Mouse (Mus musculus) right cerebral cortex, postnatal 14 days (tissue): ENCODE results near the gene Runx1.

Experiments used
- DNase-seq: peaks from one replicate; pipeline ENCODE4 v3.0.0; 2022

Runx1 gene

GRCm38 (mm10) chr16:92696411-92697015 lies 129.4 kb downstream of the Runx1 start:
- DNase-seq = no peak

DNA sequence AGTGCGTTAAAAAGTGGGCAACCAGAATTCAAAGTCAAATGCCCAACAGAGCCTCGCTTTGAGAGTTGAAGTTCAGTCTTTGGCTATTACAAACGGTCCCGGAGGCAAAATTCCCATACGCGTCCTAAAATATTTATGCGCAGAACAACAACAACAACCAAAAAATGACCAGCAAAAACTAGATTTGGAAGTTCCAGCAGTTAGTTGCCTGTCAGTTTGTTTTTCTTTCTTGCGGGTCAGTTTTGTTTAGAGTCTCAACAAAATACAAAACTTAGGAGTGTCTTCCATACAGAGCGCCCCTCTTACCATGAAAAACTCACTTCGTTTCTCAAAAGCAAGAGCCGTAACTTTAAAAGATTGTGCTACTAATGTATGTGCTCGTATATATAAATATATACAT lies 130.0 kb downstream of the Runx1 start:
- no peak for DNase-seq

DNA sequence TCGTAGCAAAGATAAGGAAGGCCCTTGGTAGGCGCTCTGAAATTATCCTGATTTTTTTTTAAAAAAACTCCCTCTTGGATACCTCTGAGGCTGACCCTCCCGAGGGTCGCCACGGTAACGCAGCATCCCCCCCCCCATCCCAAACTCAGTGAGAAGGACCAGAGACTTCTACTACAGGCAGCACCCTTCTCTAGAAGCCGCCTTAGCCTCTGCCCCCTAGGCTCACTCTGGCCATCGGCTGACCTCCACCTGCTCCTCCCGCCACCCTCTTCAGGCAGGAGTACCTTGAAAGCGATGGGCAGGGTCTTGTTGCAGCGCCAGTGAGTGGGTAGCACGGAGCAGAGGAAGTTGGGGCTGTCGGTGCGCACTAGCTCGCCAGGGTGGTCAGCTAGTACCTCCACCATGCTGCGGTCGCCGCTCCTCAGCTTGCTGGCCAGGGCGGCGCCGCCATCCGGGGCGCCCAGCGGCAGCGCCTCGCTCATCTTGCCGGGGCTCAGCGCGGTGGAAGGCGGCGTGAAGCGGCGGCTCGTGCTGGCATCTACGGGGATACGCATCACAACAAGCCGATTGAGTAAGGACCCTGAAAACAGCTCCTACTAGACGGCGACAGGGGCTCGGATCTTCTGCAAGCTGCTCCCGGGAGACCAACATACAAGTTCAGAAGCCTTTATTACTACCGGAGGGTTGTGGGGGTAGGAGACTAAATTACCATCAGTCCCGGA lies 130.6 kb downstream of the Runx1 start:
- DNase-seq = no peak

- DNase-seq = no peak
These were observed 131.3 kb downstream of the Runx1 start for GRCm38 (mm10) chr16:92694496-92695106.

DNA sequence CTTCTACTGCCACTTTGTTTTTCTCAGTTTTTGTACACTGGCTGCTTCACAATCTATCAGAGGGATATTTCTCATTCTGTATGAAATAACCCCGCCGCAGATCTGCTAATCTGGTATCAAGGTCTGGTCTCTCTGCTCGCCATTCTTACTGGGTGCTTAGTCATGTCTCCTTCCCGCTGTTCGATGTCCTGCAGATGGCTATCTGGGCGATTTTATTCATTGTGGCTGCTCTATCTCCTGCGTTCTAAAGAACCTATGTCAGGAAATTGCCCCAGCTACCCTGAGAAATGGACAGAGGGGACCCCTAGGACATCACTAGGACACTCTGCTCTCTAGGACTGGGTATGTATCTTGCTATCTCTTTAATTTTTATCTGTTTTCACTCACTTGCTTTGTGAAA lies 135.2 kb downstream of the Runx1 start:
- DNase-seq = no peak

DNA sequence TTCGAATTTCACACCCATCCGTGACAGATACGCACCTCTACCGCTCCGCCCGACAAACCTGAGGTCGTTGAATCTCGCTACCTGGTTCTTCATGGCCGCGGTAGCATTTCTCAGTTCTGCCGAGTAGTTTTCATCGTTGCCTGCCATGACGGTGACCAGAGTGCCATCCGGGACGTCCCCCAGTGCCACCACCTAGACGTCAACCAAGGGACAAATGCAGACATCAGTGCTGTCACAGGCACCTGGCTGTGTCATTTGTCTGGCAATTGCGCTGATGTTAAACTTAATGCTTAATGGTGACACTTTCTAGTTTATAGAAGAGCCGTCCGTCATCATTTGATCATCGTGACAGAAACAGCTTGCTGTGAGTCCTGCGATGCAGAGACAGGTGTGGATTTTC lies 137.0 kb downstream of the Runx1 start:
- no peak for DNase-seq

DNA sequence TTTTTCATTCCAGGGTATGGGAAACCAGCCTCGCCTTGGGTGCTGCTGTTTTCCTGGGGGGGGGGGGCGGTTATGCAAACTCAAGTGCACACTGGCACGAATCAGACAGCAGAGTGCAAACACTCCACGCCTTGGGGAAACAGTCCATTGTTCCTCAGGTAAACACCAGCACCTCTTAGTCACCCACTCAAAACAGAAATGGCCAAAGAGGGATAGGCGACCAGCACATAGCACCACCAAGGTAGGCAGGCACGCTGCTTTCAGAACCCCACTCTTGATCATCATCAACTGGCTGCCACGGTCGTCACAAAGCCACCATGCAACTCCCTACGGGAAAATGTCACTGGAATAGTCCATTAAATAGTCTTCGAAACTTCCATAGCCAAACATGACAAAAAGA lies 139.0 kb downstream of the Runx1 start:
- DNase-seq = no peak

- DNase-seq = no peak
These were observed 140.1 kb downstream of the Runx1 start for GRCm38 (mm10) chr16:92685766-92686315.

DNA sequence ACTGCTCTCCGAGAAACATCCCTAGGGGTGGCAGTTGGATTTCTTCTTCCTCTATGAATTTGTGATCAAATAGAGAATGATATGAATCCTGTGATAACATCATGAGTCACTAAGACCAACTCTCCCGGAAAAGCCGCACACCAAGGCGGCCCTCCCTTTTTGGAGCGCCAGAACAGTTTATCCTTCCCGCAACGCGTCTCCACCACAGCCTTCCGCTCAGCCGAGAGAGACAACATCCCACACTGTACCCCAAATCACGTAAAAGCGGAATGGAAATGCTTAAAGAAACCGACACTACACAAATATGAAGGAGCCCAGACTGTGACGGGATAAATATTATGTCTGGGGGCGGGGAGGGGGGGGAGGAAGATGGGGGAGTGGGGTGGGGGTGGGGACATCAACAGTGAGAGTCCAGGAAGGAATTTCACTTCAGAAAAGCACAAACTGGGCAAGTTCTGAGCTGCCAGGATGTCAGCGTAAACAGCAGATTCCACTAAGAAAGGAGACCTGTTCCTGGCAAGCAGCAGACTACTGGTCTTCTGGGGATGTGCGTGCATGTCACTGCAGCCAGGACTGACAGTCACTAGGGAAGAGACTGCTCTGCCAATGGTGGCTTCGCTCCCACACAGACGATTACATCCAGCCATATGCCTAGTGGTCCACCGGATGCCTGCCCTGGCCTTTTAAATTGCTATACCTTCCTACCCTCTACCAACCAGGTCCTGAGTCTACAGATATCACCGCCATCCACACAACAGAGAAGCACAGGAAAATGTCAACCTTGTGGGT lies 141.3 kb downstream of the Runx1 start:
- DNase-seq = no peak

- DNase-seq = no peak
These were observed 149.3 kb downstream of the Runx1 start for GRCm38 (mm10) chr16:92676630-92677029.

DNA sequence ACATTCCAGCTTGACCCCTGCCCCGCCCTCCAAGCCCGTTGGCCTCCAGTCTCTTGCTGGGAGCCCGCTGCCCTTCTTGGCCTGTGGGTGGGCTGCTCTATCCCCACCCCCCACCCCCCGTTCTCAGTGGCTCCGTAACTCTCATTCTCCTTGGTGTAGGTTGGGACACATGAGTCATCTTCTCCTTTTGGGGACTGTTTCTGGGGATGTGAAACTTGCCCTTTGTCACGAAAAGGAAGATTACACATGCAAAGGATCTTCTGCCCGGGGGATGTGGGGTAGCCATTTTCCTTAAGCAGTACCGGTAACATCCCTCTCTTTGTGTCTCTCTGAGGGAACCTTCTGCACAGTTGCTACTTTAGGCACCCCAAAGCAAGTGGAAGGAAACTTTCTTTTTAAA lies 150.3 kb downstream of the Runx1 start:
- no peak for DNase-seq

DNA sequence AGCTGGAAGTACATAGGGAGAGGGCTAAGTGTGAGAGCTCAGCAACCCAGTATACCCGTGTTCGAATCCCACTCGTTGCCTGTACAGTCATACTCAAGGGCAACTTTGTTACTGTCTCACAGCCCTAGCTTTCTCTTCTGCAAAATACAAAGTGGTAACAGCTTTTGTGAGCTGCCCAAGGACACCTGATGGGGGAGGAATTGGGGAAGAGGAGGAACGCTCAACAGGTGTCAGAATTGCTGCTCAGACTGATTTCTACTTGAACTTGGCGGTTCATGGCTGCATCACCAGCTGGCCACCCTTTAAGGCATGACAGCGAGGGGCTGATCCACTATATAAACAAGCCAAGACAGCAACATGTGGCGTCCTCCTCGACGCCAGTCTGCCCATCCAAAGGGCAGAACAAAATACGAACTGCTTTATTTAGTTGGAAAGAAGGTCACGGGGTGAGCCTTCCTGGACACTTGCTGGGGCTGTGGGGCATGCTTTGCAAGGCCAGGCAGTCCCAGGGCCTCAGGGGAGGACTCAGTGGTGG lies 151.0 kb downstream of the Runx1 start:
- no peak for DNase-seq

GRCm38 (mm10) chr16:92674121-92674816 lies 151.7 kb downstream of the Runx1 start:
- DNase-seq = no peak

- DNase-seq = no peak
These were observed 157.1 kb downstream of the Runx1 start for GRCm38 (mm10) chr16:92668807-92669206.

GRCm38 (mm10) chr16:92661757-92662156 lies 164.2 kb downstream of the Runx1 start:
- no peak for DNase-seq

DNA sequence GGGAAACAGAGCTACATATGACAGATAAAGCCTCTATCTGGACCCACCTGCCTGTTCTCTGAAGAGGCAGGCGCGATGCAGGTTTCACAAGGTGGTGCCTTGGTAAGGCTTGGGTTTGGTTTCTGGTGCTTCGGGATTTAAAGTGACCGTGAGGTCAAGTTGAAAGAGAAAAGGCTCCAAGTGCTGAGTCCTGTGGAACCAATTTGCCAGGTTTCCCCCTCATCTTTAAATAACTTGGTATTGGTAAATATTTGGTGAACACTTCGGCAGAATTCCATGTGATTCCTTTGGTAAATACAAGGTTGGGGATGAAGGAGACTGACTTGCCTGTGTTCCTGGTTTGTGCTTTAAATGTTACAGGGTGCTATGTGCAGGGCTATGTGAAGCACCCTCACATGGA lies 169.2 kb downstream of the Runx1 start:
- DNase-seq = no peak

DNA sequence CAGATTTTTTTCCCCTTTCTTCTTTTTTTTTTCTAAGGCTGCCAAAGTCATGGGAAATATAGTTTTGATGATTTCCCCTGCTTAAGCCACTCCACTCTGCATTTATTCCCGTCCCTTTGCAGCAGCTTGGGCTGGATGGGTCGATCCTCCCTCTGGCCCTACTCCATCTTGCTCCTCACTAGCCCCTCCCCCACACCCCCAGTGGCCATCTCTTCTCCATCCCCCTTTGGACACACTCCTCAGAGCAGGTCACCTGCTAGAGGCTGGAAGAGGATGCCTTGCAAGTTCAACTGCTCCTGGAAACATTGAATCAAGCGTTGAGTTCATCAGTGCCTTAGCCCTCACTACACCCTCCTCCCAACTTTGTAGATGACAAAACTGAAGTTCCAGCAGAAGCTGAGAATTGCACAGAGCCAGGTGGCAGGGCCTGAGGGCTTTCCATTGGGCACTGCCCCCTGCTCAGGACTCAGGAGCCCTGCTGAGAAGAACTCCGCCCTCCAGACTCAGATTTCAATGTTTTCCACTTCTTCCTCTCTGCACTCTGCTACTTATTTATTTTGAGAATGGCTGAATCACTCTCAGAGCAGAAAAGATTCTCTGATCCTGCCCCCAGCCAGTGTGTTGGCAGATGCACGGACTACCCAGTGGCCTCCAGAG lies 171.5 kb downstream of the Runx1 start:
- no peak for DNase-seq

GRCm38 (mm10) chr16:92653816-92654215 lies 172.1 kb downstream of the Runx1 start:
- no peak for DNase-seq

DNA sequence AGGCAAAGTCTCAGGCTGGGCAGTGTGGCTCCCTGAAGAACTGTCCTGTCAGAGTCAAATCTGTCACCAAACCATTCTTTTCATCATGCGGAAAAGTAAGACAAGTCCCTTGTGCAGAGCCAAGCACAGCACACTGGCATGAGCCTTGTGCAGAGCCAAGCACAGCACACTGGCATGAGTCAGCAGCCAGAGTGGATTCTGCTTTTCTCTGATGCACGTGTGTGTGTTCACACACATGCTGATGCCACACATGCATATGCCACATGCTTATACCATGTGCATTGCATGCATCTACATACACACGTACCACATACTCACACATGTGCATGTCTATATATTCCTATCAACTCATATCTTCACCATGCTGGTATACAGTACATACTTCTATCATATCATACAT lies 174.7 kb downstream of the Runx1 start:
- no peak for DNase-seq

- no peak for DNase-seq
These were observed 179.8 kb downstream of the Runx1 start for GRCm38 (mm10) chr16:92646153-92646552.

- no peak for DNase-seq
These were observed 180.4 kb downstream of the Runx1 start for GRCm38 (mm10) chr16:92645423-92646115.
